Mouse (Mus musculus) kidney, adult 8-10 months (tissue): ENCODE data around the gene AI837181.
A peak's percentile ranks its signal among the peaks of the same experiment; 100 is the strongest.
"Not testable (repeated sequence)": the region's sequence is repeated elsewhere in the genome, so short reads cannot be mapped to it uniquely, and the experiment has no call there.

ENCODE experiments used
- DNase-seq, 2 experiments: peaks; one replicate each; pipeline ENCODE4 v3.0.0; 2022

AI837181 gene

DNA sequence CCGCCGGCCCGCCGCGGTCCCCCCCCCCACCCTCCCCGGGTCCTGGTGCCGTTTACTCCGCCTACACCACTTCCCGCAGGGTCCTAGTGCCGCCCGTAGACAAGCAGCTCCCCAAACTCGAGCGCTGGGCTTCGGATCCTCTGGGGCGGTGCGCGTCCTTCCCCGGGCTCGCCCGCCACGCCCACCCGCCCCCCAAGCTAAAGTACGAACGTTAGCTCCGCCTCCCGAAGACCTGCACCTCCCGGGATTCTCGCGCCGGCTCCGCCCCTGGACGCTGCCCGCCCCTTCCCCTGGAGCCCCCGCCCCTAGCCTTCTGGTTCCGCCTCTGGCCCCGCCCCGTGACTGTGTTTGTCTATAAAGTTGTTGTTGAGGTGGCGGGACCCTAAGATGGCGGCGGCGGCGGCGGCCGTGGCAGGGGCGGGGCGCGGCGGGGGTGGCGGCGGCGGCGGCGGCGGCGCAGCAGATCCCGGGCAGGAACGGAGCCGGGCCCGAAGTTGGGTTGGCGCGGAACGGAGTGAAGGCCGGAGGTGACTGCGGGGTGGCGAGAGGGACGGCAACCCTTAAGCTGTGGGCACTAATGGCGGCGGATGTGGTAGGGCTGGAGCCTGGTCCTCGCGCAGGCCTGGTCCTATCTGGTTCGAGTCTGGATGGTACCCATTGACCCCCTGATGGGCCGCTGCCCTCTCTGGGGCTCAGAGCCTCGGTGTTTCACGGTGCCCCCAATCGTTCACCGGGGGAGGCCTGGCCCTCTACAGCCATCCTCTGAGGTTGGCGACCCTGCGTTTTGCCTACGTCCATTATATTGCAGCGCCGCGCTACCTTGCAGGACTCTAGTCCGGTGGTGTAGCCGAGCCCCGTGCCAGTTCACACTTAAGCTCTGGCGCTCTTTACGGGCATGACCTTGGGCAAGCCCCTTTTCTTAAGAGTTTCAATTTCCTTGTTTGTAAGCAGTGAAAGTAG is at the start of gene AI837181, which contains the start of gene Drap1:
AI837181 (plus strand) TSS at position 363 of the 960 bp plus-strand sequence.
Drap1 (minus strand) TSS at position 198 of the 960 bp plus-strand sequence.
- DNase-seq = peak; percentile 87 to 91

DNA sequence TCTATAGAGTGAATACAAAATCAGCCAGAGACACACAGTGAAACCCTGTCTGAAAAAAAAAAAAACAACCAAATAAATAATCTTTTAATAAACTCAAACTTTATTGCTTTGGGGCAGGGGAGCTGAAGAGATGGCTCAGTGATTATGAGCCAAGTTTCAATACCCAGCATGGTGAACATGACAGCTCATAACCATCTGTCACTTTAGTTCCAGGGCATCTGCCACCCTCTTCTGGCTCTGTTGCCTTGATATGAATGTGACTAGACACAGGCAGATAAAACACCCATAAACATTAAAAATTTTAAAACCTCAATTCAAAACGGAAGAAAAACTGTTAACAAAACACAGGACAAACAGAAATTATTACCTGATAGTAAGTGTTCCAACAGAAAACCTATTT is 47.5 kb upstream of the AI837181 start:
- no peak for DNase-seq

DNA sequence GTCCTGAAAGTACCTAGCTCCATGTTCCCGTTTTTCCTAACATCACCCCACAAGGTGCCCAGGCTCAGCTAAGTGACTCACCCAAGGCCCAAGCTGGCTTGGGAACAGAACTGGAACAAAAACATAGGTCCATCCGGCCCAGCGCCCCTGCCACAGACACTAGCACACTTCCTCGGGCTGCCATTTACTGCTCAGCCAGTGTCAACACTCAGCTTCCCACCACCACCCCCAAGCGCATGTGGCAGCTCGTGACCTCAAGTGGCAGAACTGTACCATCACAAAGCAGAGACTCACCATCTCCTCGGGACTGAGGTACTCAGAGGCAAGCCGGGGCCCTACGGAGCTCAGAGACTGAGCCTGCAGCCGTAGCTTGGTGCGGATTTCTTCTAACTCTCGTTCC is 41.6 kb upstream of the AI837181 start:
- DNase-seq = no peak

- DNase-seq = no peak
Measured at GRCm38 (mm10) chr19:5384715-5385114, 40.2 kb upstream of the AI837181 start.

DNA sequence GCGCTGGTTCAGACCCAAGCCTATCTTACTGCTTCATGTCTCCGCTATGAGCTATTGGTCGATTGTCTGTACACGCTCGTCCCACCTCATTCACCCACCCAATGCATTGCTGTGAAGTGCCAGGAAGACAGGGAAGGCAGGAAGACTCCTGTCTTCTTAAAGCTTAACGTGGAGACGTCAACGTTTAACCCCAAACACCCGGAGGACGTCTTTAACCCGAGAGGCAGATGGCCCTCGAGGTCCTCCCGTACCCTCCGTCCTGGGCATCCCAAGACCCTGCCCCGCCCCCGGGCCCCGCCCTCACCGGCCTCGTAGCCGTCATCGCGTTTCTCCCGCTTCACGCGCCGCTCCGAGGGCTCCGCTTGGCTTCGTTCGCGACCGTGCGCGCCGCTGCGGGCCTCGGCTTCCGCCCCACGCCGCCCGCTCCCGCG is 36.9 kb upstream of the AI837181 start:
- peak in 1 of 2 experiments; percentile 24 for DNase-seq

DNA sequence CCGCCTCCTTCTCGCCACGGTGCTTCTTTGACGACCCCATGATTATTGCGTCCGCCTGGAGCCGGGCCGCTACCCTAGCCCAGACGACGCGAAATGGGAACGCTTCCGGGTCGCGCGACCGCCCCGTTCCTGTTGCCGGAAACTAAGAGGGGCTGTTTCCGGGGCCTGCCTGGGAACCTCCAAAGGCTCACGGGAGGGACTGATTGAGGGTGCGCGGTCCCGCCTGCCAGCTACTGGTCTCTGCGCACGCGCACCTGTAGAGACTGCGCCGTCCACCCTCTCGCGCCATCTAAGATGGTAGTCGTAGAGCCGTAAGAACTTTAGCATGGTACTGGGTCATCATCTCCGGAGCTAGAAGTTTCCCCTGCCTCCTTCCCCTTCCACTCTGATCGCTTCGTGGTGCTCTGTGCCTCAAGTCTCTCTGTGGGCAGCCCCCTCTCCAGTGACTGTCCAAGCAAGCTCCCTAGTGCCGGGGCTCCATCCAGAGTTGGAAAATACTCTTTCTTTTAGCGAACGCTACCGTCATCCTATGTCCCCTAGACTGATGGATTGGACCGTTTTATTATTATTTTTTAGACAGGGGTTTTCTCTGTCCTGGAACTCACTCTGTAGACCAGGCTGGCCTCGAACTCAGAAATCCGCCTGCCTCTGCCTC is 36.2 kb upstream of the AI837181 start, which contains the start of gene Sart1:
Sart1 (minus strand) TSS at position 116 of the 655 bp plus-strand sequence.
- peak; percentile 96 to 97 for DNase-seq

- DNase-seq = no peak
Measured at GRCm38 (mm10) chr19:5389647-5390046, 35.3 kb upstream of the AI837181 start.

- no peak for DNase-seq
Measured at GRCm38 (mm10) chr19:5390416-5390815, 34.5 kb upstream of the AI837181 start.

DNA sequence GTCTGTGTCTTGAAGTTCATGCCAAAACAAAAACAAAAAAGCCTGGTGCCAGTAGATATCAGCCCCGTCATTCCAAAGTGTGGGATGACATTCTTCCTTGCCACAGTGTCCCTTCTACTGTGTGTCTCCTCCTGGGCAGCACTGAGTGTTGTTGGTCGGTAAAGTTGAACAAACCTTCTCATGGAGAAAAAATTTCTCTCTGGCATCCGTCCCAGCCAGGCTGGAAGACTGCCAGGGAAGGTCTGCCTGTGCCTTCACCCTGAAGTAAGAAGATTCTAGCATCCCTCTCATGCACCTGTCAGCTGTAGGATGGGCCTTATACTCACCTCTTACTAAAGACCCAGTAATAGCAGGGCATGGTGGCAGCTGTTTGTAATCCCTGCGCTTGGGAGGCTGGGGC is 32.1 kb upstream of the AI837181 start:
- DNase-seq = peak; percentile 65 to 86

- no peak for DNase-seq
Measured at GRCm38 (mm10) chr19:5394168-5394567, 30.8 kb upstream of the AI837181 start.

DNA sequence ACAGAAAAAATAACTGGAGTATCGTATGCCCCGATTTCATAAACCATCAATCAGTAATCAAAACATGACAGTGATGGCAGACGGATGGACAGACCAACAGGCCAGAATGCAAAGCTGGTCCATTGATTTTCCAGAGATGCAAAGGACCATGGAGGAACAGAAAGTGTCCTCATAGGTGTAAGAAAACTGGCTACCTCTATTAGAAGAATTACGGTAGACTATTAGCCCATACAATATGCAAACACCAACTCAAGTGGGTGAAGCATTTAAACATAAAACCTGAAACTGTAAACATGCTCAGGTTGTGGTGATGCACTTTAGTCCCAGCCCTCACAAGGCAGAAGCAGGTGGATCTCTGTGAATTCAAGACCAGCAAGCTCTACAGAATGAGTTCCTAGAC is 29.6 kb upstream of the AI837181 start:
- no peak for DNase-seq

- not testable (repeated sequence) for DNase-seq
Measured at GRCm38 (mm10) chr19:5401073-5401472, 23.9 kb upstream of the AI837181 start.

DNA sequence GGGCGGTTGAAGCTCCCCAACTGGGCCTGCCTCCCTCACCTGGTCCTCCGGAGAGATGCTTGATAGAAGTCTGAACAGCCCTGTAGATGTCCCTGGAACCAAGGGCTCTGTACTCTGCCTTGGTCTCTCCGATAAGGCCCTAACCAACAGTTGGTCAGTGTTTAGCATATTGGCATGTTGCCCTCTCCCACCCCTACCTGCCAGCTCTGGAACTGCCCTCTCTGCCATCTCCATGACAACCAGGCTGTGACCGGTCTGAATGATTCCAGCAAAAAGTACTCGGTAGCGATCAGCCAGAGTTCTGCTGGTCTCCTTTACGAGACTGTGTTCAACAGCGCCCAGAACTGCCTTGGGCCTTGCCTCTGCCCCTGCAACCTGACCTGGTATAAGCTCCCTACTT is 22.7 kb upstream of the AI837181 start, which contains the start of gene Tsga10ip:
Tsga10ip (minus strand) TSS at position 234 of the 400 bp plus-strand sequence.
- DNase-seq = no peak

DNA sequence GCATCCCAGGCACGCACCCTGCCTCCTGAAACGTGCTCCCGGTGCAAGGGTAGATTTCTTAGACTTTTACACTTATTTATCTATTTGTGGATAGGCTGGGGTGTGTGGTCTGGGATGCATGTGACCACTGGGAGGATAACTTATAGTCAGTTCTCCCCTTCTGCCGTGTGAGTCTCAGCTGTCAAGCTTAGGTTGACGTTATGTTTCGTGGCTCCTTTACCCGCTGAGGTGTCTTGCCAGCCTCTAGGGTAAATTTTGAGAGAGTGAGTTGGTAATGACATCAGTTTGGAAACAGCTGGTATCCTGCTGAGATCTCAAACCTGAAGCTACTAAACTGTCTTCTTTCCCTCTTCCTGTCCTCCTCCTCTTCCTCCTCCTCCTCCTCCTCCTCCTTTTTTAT is 19.0 kb upstream of the AI837181 start:
- no peak for DNase-seq

- peak; percentile 70 to 71 for DNase-seq
Measured at GRCm38 (mm10) chr19:5406531-5407126, 18.3 kb upstream of the AI837181 start.

DNA sequence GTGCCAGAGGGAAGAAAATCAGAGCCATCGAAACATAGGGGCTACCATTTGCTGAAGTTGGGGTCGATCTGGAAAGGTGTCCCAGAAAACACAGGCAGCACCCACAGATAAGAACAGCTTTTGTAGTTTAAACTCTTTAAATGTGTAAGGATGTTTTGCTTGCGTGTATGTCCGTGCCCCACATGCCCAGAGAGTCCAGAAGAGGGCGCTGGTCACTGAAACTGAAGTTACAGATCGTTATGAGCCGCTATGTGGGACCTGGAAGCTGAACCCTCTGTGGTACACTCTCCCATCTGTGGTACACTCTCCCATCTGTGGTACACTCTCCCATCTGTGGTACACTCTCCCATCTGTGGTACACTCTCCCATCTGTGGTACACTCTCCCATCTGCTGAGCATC is 17.8 kb upstream of the AI837181 start:
- peak in 1 of 2 experiments; percentile 72 for DNase-seq

DNA sequence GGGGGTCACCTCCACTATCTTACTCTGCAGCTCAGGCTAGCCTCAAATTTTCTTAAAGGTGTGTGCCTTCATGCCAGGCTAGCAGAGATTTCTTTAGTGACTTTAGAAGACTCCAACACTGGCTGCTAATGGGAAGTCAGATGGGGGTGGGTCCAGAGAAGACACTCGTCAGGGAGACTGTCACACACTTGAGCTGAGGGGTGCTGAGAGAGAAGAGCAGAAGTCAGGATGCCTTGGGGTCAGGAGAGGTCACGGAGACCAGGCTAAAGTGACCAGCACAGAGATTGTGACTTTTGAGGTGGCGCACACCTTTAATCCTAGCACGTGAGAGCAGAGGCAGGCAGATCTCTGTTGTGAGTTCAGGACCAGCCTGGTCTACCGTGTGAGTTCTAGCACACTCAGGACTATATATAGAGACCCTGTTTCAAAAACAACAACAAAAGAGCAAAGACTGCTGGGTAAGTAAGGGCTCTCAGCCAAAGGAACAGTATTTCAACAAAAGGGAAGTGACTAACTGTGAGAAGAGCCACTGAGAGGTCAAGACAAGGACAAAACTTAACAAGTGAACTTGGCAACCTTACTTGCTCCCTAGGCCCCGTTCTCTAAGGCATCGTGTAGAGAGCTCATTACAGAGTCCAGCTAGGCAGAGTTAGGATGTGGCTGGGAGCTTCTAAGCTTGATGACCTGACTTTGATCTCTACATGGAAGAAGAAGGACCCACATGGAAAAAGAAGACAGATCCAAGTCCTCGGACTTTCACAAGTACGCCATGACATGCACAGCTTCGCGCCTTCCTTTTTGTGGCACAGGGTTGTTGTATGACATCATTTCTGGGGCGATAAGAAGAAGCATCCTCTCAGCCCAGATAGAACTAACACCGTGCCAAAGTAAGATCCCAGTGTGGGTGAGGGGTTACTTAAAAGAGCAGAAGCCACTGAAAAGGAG is 16.6 kb upstream of the AI837181 start:
- peak in 1 of 2 experiments; percentile 64 for DNase-seq

- no peak for DNase-seq
Measured at GRCm38 (mm10) chr19:5409068-5409467, 15.9 kb upstream of the AI837181 start.

DNA sequence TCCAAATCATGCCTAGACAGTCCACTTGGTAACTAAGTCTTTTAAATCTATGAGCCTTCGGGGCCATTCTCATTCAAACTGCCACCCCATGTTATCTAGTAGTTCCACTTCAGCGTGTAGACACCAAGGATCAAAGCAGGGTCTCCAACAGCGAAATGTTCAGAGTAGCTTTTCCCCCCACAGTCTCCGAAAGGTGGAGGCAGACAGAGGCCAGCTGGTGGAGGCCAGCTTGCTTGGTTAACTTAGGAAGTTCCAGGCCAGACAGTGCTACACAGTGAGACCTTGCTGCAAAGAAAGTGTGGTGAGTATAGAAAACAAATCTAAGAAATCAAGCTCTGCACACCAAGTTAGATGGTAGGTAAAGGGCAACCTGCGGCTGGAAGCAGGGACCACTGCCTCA is 14.3 kb upstream of the AI837181 start:
- DNase-seq = no peak

DNA sequence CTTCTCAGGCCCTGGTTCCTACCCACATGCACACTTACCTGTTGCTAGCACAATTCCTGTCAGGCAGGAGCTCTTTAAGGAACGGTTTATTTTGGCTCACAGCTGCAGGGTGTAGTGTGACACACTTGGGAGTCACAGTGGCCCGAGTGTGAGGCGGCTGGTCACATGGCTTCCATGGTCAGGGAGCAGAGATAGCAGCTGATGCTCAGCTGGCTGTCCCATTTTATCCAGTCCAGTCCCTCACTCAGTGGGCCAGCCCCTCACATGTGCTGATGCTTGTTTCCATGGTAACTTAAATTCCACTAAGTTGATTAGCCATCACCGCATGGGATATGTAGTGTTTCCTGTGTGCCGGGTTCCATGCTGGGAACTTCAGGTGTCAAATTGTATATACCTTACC is 13.0 kb upstream of the AI837181 start:
- DNase-seq = no peak

DNA sequence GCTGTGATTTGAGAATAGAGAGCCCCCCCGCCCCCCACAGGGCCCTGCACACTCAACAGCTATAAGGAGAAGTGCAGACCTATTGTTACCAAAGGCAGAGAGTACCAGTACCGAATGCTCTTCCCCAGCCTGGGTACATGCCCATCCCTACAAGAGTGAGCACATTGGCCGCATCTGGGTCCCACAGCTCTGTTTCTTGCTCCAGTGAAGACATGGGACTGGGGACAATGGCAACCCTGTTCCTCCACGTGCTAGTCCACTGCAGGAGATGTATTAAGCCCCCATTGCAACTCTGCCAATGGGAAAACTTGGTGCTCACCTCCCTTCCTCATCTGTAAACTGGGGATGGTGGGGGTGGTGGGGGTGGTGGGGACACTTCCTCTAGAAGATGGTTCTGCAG is 11.1 kb upstream of the AI837181 start:
- no peak for DNase-seq

DNA sequence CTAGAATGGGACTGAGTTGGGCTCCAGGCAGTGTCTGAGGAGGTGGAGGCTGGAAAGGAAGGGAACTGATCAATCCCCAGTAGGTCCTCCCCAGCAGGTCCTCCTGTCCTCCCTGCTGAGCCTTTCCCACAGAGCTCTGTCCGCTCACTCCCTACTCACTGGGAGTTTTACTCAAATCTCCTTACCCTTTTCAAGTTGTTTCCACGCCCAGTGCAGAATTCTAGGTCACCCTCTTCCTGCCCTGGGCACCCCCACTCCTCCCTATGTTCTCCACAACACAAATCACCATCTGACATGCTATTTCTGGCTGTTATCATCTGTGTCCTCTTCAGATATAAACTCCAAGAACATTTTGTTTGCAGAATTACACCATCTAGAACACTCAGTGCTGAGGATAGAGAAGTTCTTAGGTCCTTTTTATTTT is 10.4 kb upstream of the AI837181 start:
- no peak for DNase-seq
